Mouse (Mus musculus): ENCODE data around the gene Lbp.

- TF ChIP-seq CTCF (IDR thresholded peaks at IDR 0.05; ENCODE audit: low read depth, low read length): no peak
- no peak for TF ChIP-seq POLR2A (IDR thresholded peaks at IDR 0.05; ENCODE audit: extremely low read depth, insufficient read depth, low read length)
These were observed 15.3 kb downstream of the Lbp start for GRCm38 (mm10) chr2:158321596-158321995.
